Mouse (Mus musculus): ENCODE measurements around the gene Nid1. TPM values are rescaled to one million over a fixed set of nuclear protein-coding genes. Genes with fewer than 3 reads are reported as not detected.
"Not testable (repeated sequence)": the region's sequence is repeated elsewhere in the genome, so short reads cannot be mapped to it uniquely, and the experiment has no call there.

Nid1 gene
- polyA plus RNA-seq, 1 experiment from 2014 or later = 91.7 TPM

DNA sequence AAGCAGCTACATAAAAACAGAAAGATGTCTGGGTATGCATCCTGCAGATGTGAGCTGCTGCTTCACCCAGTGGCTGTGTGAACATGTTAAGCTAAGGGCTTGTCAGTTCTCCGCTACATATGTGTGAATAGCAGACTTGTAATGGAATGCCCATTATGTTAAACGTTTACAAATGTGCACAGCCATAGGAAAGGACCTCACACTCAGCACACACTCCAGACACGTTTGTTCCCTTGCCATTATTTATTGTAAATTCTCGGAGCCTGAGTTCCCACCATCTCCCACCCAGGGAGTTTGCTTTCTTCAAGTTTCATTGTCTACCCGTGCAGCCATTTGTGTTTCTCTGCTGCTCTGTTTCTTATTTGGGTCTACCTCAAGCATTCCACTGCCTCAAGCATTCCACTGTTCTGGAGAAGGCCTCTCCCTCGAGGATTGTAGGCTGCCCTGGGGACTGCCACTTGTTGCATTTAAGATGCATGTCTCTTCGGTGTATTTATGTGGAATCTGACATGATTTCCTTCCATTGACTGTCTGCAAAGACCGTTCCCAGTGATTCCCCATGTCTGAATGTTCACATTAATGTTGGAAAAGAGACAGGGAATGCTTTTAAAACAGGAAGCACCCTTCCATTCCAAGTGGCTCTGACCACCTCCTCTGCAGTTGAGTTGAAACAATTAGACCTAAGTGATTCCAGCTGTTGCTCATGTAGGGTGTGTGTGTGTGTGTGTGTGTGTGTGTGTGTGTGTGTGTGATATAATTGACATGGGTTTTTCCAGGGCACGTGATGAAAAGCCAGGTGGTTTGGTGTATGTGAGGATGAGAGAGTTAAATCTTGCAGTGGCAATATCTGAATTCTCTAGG lies 18.5 kb downstream of the Nid1 start:
- H3K27ac ChIP-seq (ENCODE audit: poor library complexity, severe bottlenecking); H3K4me2 ChIP-seq; H3K9me3 ChIP-seq (replicated peaks); H3K27me3 ChIP-seq (replicated peaks); H3K36me3 ChIP-seq; ATAC-seq (ENCODE audit: insufficient number of reproducible peaks, low FRiP score); H3K4me1 ChIP-seq (replicated peaks); H3K9ac ChIP-seq; H3K4me3 ChIP-seq: not testable (repeated sequence)
- WGBS = 61% methylated on average over 9 of the region's 9 CpGs

DNA sequence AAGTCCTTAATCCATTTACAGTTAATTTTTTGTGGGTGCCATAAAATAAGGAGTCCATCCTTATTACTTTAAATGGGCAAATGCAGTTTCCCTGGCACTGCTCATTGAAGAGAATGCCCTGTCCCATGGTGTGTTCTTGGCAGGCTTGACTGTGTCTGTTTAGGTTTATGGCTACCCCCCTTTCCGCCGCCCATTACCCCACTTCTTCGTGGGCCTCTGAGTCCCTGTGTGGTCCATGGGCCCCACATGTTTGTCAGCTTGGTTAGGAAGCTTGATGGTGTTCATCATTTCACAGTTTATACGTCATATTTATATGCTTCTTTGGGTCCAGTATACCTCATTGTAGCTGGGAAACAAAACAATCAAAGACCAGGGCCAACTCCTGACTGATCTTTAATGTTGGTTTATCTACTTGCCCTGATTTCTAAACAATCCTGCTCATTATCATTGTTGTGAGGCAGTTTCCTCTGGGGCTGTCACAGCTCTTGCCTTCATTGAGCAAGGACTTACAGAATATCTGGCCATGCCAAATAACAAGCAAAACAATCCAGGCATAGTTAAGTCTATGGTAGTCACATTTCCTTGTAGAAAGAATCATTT lies 20.9 kb downstream of the Nid1 start:
- Histone ChIP-seq H3K27me3 (replicated peaks) (no peaks in the 10 kb centered on the region), H3K4me1 (replicated peaks) (peaks cover 4% of the 10 kb centered on the region), H3K36me3 (no peaks in the 10 kb centered on the region), H3K9me3 (replicated peaks) (0 out of 2 replicates have a peak, but pooled peaks cover 2% of the 10 kb centered on the region), H3K4me2 (no peak overlapping the region), H3K4me3 (no peak overlapping the region), H3K9ac (no peak overlapping the region), H3K27ac (ENCODE audit: poor library complexity, severe bottlenecking) (no peak overlapping the region)
- 76% methylated on average over 4 of the region's 4 CpGs for WGBS
- ATAC-seq (ENCODE audit: insufficient number of reproducible peaks, low FRiP score) = no peak

DNA sequence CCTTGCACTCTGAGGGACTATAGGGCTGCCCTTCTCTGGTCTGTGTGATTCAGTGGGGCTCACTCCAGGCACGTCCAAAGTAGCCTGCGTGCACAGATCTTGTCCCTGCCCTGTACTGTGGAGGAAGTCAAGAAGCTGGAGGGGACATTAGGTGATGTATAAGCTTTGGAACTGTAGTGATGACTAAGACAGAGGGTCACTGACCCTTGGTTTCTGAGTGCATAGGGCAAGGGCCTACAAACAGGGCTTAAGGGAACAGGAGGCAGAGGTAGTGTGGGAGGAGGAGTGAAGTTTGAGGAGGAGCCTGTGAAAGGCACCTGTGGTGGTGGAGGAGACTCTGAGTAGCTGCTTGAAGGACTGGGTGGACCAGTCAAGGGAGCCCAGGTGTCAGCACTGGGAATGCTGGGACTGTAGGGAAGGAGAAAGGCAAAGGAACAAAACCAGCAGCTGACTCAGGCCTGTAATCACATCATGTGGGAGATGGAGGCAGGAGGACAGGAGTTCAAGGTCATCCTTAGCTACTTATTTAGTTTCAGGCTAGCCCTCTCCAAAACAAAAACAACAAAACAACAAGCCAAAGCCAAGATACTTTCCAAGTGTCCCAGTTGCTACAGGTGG lies 23.3 kb downstream of the Nid1 start:
- H3K4me3 ChIP-seq = no peak overlapping the region
- no peak for ATAC-seq (ENCODE audit: insufficient number of reproducible peaks, low FRiP score)
- H3K36me3 ChIP-seq = 0 out of 2 replicates have a peak, but pooled peaks cover 4% of the 10 kb centered on the region
- H3K4me2 ChIP-seq = no peak overlapping the region
- no peak overlapping the region for H3K27ac ChIP-seq (ENCODE audit: poor library complexity, severe bottlenecking)
- H3K9me3 ChIP-seq (replicated peaks) = 0 out of 2 replicates have a peak, but pooled peaks cover 4% of the 10 kb centered on the region
- no peaks in the 10 kb centered on the region for H3K27me3 ChIP-seq (replicated peaks)
- H3K4me1 ChIP-seq (replicated peaks) = peaks cover 8% of the 10 kb centered on the region
- 78% methylated on average over 2 of the region's 2 CpGs for WGBS
- H3K9ac ChIP-seq = no peak overlapping the region

DNA sequence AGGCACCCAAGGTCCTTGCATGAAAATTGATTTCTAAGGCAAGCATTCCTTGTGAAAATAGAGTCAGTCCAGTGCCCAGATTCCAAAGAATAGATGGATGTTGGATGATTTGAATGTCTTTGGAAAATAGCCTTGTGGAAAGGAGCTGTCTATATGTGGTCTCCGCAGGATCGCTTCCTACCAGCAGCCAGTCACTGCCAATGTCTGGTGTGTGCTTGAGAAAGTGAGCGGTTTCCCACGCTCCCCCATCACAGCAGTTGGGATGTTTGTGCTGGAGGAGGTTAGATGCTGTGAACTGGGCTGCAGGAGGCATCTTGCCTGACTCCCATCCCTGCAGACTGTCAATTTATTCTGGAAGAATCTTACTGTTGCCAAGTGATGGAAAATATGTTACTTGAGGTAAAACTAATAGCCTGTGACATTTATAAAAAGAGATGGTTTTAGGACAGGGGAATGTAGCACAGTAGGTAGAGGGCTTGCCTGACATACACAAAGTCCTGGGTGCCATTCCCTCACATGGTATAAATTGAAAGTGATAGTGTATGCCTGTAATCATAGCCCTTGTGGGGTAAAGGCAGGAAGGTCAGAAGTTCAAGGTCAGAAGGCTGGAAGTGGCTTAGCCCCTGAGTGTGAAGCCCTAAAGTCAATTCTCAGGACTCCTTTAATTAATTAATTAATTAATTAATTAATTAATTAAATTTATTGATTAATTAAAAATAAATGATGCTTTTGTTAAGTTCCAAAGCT lies 24.3 kb downstream of the Nid1 start:
- Histone ChIP-seq H3K9ac (no peak overlapping the region), H3K36me3 (0 out of 2 replicates have a peak, but pooled peaks cover 7% of the 10 kb centered on the region)

DNA sequence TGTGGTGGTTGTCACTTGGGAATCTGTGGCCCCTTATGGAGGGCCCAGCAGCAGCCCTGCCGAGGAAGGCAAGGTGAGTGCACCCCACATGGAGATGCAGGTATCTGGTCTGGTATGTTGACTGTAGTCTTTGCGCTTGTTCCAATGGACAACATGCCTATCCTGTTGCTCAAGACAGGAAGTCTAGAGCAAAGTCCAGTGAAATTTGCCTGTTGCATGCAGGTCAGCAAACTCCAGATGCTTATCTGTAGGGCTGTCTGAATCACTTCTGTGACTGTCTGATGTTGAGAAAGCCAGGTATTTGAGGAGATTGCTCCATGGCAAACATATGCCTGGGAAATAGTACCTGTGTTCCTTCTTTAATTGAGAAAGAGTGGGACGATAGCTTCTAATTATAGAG lies 26.6 kb downstream of the Nid1 start:
- WGBS = 74% methylated on average over 3 of the region's 3 CpGs
- H3K9me3 ChIP-seq (replicated peaks) = 0 out of 2 replicates have a peak, but pooled peaks cover 4% of the 10 kb centered on the region
- no peak overlapping the region for H3K4me2 ChIP-seq
- H3K36me3 ChIP-seq = peaks cover 18% of the 10 kb centered on the region
- no peak overlapping the region for H3K4me3 ChIP-seq
- H3K9ac ChIP-seq = no peak overlapping the region
- H3K27ac ChIP-seq (ENCODE audit: poor library complexity, severe bottlenecking) = no peak overlapping the region
- peaks cover 8% of the 10 kb centered on the region for H3K4me1 ChIP-seq (replicated peaks)
- ATAC-seq (ENCODE audit: insufficient number of reproducible peaks, low FRiP score) = no peak
- no peaks in the 10 kb centered on the region for H3K27me3 ChIP-seq (replicated peaks)

More for the DNA sequence above, 24.3 kb downstream of the Nid1 start:
- Histone ChIP-seq H3K4me2 (no peak overlapping the region), H3K27me3 (replicated peaks) (no peaks in the 10 kb centered on the region), H3K27ac (ENCODE audit: poor library complexity, severe bottlenecking) (no peak overlapping the region), H3K4me1 (replicated peaks) (peaks cover 8% of the 10 kb centered on the region), H3K9me3 (replicated peaks) (0 out of 2 replicates have a peak, but pooled peaks cover 4% of the 10 kb centered on the region), H3K4me3 (no peak overlapping the region)
- ATAC-seq (ENCODE audit: insufficient number of reproducible peaks, low FRiP score) = no peak
- 74% methylated on average over 4 of the region's 4 CpGs for WGBS

DNA sequence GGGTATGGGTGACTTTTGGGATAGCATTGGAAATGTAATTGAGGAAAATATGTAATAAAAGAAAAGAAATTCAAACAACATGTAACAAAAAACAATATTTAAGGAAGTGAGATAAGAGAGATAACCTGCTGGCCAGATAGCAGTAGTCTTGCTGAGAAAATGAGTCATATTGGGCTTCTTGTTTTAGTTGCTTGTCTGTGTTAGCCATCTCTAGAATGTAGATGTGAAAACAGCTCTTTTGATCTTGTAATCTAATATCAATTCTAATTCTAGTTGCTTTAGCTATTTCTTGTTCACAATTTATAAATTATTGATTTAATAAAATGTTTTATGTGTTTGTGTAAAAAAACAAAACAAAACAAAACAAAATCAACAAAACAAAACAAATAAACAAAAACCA lies 29.9 kb downstream of the Nid1 start:
- H3K9ac ChIP-seq; ATAC-seq (ENCODE audit: insufficient number of reproducible peaks, low FRiP score); H3K4me3 ChIP-seq; H3K27me3 ChIP-seq (replicated peaks); H3K4me2 ChIP-seq; H3K9me3 ChIP-seq (replicated peaks); H3K4me1 ChIP-seq (replicated peaks); H3K27ac ChIP-seq (ENCODE audit: poor library complexity, severe bottlenecking): not testable (repeated sequence)
- peaks cover 20% of the 10 kb centered on the region for H3K36me3 ChIP-seq

DNA sequence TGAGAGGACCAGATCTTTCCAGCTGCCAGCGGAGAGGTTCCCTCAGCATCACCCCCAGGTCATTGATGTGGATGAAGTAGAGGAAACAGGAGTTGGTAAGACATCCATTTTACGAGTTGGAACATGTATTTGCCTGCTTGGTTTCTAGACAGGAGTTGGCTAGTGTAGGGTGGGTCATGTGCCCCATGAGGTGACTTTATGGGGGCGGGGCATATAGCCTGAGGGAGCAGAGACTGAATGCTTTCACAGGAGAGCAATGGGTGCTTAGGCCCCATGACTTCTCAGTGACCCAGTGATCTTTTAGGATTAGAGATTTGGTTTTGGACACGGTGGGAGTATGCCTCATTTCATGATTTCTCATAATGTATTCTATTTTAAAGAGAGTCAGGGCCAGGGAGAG lies 31.2 kb downstream of the Nid1 start:
- Histone ChIP-seq H3K36me3 (peaks cover 29% of the 10 kb centered on the region), H3K9ac (no peak overlapping the region)
- 81% methylated on average over 4 of the region's 4 CpGs for WGBS

DNA sequence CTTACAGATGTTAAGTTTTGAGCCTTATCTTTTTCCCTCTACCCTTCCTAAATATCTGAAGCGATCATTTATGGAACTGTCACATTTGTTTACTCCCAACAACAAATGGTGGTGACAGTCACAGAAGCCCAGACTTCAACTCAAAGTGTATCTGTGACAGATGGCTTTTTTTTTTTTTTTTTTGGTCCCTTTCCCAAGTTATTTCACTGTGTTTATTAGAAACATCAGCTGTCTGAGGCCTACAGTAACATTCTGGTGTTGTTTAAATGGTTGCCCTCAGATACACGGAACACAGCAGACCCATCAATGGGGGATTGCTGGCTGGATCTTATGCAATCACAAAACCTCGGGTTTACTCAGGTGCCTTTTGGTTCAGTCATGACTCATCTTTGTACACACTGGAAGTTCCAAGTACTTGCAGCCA lies 34.0 kb downstream of the Nid1 start:
- no peaks in the 10 kb centered on the region for H3K9me3 ChIP-seq (replicated peaks)
- H3K27me3 ChIP-seq (replicated peaks) = no peaks in the 10 kb centered on the region
- H3K27ac ChIP-seq (ENCODE audit: poor library complexity, severe bottlenecking) = no peak overlapping the region
- H3K4me1 ChIP-seq (replicated peaks) = peaks cover 7% of the 10 kb centered on the region
- WGBS = 76% methylated on average over 3 of the region's 3 CpGs
- no peak overlapping the region for H3K9ac ChIP-seq
- H3K4me2 ChIP-seq = no peak overlapping the region
- ATAC-seq (ENCODE audit: insufficient number of reproducible peaks, low FRiP score) = no peak
- H3K4me3 ChIP-seq = no peak overlapping the region
- H3K36me3 ChIP-seq = peaks cover 35% of the 10 kb centered on the region

More for the DNA sequence above, 31.2 kb downstream of the Nid1 start:
- no peaks in the 10 kb centered on the region for H3K27me3 ChIP-seq (replicated peaks)
- ATAC-seq (ENCODE audit: insufficient number of reproducible peaks, low FRiP score) = no peak
- no peak overlapping the region for H3K4me2 ChIP-seq
- no peak overlapping the region for H3K4me3 ChIP-seq
- no peak overlapping the region for H3K27ac ChIP-seq (ENCODE audit: poor library complexity, severe bottlenecking)
- H3K4me1 ChIP-seq (replicated peaks) = peaks cover 8% of the 10 kb centered on the region
- no peaks in the 10 kb centered on the region for H3K9me3 ChIP-seq (replicated peaks)

DNA sequence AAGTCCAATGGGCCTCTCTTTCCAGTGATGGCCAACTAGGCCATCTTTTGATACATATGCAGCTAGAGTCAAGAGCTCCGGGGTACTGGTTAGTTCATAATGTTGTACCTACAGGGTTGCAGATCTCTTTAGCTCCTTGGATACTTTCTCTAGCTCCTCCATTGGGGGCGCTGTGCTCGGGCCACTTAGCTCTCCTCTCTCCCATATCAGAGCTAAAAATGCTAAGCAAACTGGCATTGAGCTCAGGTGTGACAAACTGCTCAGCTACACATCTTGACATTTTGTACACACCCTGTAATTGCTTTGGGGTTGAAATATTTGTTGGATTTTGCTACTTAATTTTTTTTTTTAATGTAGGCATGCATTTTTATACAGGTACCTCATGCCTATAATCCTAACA lies 37.1 kb downstream of the Nid1 start:
- H3K9ac ChIP-seq; H3K27me3 ChIP-seq (replicated peaks); H3K4me2 ChIP-seq; H3K27ac ChIP-seq (ENCODE audit: poor library complexity, severe bottlenecking); ATAC-seq (ENCODE audit: insufficient number of reproducible peaks, low FRiP score); H3K4me3 ChIP-seq; H3K4me1 ChIP-seq (replicated peaks); H3K9me3 ChIP-seq (replicated peaks): not testable (repeated sequence)
- 70% methylated on average over 3 of the region's 3 CpGs for WGBS
- H3K36me3 ChIP-seq = peaks cover 45% of the 10 kb centered on the region

DNA sequence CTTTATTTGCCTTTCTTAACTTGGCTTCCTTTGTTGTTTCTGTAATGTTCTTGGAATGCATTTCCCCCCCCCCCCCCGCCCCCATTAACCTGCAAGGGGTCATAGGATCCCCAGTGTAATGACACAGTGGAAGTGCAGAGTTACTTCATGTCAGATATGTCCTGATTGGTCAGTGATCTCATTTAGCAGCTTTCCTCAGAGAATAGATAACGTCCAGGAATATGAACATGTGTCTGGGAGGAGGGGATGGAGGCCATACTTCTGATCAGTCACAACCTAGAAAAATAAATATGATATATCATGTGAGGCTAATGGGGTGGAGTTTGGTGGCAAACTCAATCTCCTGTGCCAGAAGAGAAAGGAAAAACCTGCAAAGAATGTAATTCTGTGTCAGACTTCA lies 37.6 kb downstream of the Nid1 start:
- Histone ChIP-seq H3K4me2 (no peak overlapping the region), H3K9me3 (replicated peaks) (no peaks in the 10 kb centered on the region), H3K27ac (ENCODE audit: poor library complexity, severe bottlenecking) (no peak overlapping the region), H3K4me1 (replicated peaks) (peaks cover 8% of the 10 kb centered on the region), H3K36me3 (peaks cover 45% of the 10 kb centered on the region), H3K27me3 (replicated peaks) (no peaks in the 10 kb centered on the region), H3K9ac (no peak overlapping the region), H3K4me3 (no peak overlapping the region)
- no peak for ATAC-seq (ENCODE audit: insufficient number of reproducible peaks, low FRiP score)
- WGBS = 43% methylated on average over 2 of the region's 2 CpGs

DNA sequence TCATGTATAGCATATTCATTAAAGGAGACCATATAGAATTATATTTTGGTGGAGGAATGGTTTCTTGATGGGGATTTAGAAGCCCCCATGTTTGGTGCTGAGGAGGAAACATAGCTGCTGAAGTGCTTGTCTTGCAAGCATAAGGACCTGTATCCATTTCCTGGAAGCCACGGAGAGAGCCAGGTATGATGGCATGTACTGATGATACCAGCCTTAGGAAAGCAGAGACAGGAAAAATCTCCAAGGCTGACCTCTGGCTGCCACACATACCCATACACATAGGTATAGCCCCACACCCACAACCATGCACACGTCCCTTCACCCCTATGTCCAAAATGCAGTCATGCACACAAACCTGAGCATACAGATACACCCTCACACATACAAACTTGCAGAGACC lies 39.2 kb downstream of the Nid1 start:
- peaks cover 12% of the 10 kb centered on the region for H3K4me1 ChIP-seq (replicated peaks)
- no peaks in the 10 kb centered on the region for H3K9me3 ChIP-seq (replicated peaks)
- H3K4me3 ChIP-seq = no peak overlapping the region
- no peak overlapping the region for H3K4me2 ChIP-seq
- H3K36me3 ChIP-seq = peaks cover 45% of the 10 kb centered on the region
- ATAC-seq (ENCODE audit: insufficient number of reproducible peaks, low FRiP score) = no peak
- H3K27me3 ChIP-seq (replicated peaks) = no peaks in the 10 kb centered on the region
- 82% methylated on average over 2 of the region's 2 CpGs for WGBS
- H3K27ac ChIP-seq (ENCODE audit: poor library complexity, severe bottlenecking) = no peak overlapping the region
- no peak overlapping the region for H3K9ac ChIP-seq

Measured in heart, embryonic 12.5 days (tissue).